Mouse (Mus musculus) lung, embryonic 16.5 days (tissue): Measurements from ENCODE around the gene Rabgap1l. TPM values are rescaled to one million over a fixed set of nuclear protein-coding genes. Genes with fewer than 3 reads are reported as not detected.

Experiments
- ATAC-seq: fragments of 200-750 bp; cut with Nextera tagmentation; 2 replicates; pipeline ENCODE4 v1.8.0; 2017; ENCODE audit warnings: low read depth, mild to moderate bottlenecking, moderate library complexity
- H3K27ac ChIP-seq: fragments of 300-500 bp; sonication (generic); 2 replicates; pipeline ENCODE4 v1.5.1; 2014; ENCODE audit warnings: mild to moderate bottlenecking, control low read depth, low read length
- H3K27me3 ChIP-seq: fragments of 300-500 bp; sonication (generic); 2 replicates; pipeline ENCODE4 v1.6.1; 2014; ENCODE audit warnings: low read depth, low read length, mixed read lengths; ENCODE audit not compliant: control insufficient read depth, insufficient read depth
- H3K36me3 ChIP-seq: fragments of 300-500 bp; sonication (generic); 2 replicates; pipeline ENCODE4 v1.6.1; 2014; ENCODE audit warnings: low read length; ENCODE audit not compliant: control insufficient read depth, insufficient read depth
- H3K4me1 ChIP-seq: fragments of 300-500 bp; sonication (generic); replicated peaks from 2 replicates; pipeline ENCODE4 v1.6.1; 2014; ENCODE audit warnings: low read length, mixed read lengths; ENCODE audit not compliant: control insufficient read depth, insufficient read depth
- H3K4me2 ChIP-seq: fragments of 300-500 bp; sonication (generic); 2 replicates; pipeline ENCODE4 v1.6.1; 2014; ENCODE audit warnings: low read depth, low read length, control low read depth
- H3K4me3 ChIP-seq: fragments of 300-500 bp; sonication (generic); 2 replicates; pipeline ENCODE4 v1.5.1; 2014; ENCODE audit warnings: mild to moderate bottlenecking, low read length, control low read depth
- H3K9ac ChIP-seq: fragments of 300-500 bp; sonication (generic); 2 replicates; pipeline ENCODE4 v1.6.1; 2014; ENCODE audit warnings: low read length, control low read depth
- H3K9me3 ChIP-seq: fragments of 300-500 bp; sonication (generic); 2 replicates; pipeline ENCODE4 v1.6.1; 2016; ENCODE audit warnings: low read length; ENCODE audit not compliant: control insufficient read depth
- WGBS: fragments of 180-500 bp; shearing (Covaris S2); extraction: QIAGEN DNeasy Blood & Tissue Kit; methylation state at CpG from one replicate; pipeline ENCODE4 v1.1.7; 2014; 5-methylcytosine and 5-hydroxymethylcytosine counted together
- polyA plus RNA-seq: library from polyadenylated mRNA; unstranded; fragments of >200 nt; fragmentation: Nextera tagmentation; extraction: Ambion mirVana; gene quantifications from 2 replicates; pipeline ENCODE4 v1.2.1, GENCODE M21; 2015

Gene Rabgap1l
- polyA plus RNA-seq, 1 experiment from 2014 or later: 28.2 TPM

GRCm38 (mm10) chr1:160547934-160548876, 244.8 kb downstream of the Rabgap1l start:
- Histone ChIP-seq H3K9ac (no peak overlapping the region), H3K4me2 (no peak overlapping the region), H3K27ac (no peak overlapping the region), H3K4me3 (no peak overlapping the region), H3K4me1 (no peaks in the 10 kb centered on the region), H3K9me3 (no peaks in the 10 kb centered on the region), H3K27me3 (no peaks in the 10 kb centered on the region), H3K36me3 (no peaks in the 10 kb centered on the region)
- WGBS: 46% methylated on average over 4 of the region's 4 CpGs
- ATAC-seq: no peak

GRCm38 (mm10) chr1:160535649-160536048, 257.4 kb downstream of the Rabgap1l start:
- Histone ChIP-seq H3K4me1 (no peaks in the 10 kb centered on the region), H3K27me3 (no peaks in the 10 kb centered on the region), H3K9me3 (no peaks in the 10 kb centered on the region), H3K4me3 (no peak overlapping the region), H3K36me3 (no peaks in the 10 kb centered on the region), H3K4me2 (no peak overlapping the region), H3K27ac (no peak overlapping the region), H3K9ac (no peak overlapping the region)
- WGBS: 85% methylated on average over 8 of the region's 8 CpGs
- ATAC-seq: no peak

- Histone ChIP-seq H3K4me1 (no peaks in the 10 kb centered on the region), H3K4me3 (no peak overlapping the region), H3K4me2 (no peak overlapping the region), H3K27ac (no peak overlapping the region), H3K27me3 (no peaks in the 10 kb centered on the region), H3K36me3 (no peaks in the 10 kb centered on the region), H3K9ac (no peak overlapping the region), H3K9me3 (no peaks in the 10 kb centered on the region)
- 74% methylated on average over 2 of the region's 2 CpGs for WGBS
- no peak for ATAC-seq
Observed at GRCm38 (mm10) chr1:160534571-160535335, 258.3 kb downstream of the Rabgap1l start.

- 57% methylated on average over 6 of the region's 6 CpGs for WGBS
- Histone ChIP-seq H3K4me3 (no peak overlapping the region), H3K9me3 (no peaks in the 10 kb centered on the region), H3K27me3 (no peaks in the 10 kb centered on the region), H3K4me1 (no peaks in the 10 kb centered on the region), H3K9ac (no peak overlapping the region), H3K36me3 (no peaks in the 10 kb centered on the region), H3K4me2 (no peak overlapping the region), H3K27ac (no peak overlapping the region)
- ATAC-seq: no peak
Observed at GRCm38 (mm10) chr1:160533209-160533820, 259.7 kb downstream of the Rabgap1l start.

- Histone ChIP-seq H3K36me3 (no peaks in the 10 kb centered on the region), H3K27me3 (no peaks in the 10 kb centered on the region), H3K9me3 (no peaks in the 10 kb centered on the region), H3K4me1 (no peaks in the 10 kb centered on the region), H3K9ac (no peak overlapping the region), H3K4me2 (no peak overlapping the region), H3K27ac (no peak overlapping the region), H3K4me3 (no peak overlapping the region)
- 28% methylated on average over 5 of the region's 5 CpGs for WGBS
- peak; percentile 96 for ATAC-seq
Observed at GRCm38 (mm10) chr1:160531402-160531801, 261.6 kb downstream of the Rabgap1l start.

- Histone ChIP-seq H3K27ac (no peak overlapping the region), H3K9me3 (no peaks in the 10 kb centered on the region), H3K36me3 (no peaks in the 10 kb centered on the region), H3K9ac (no peak overlapping the region), H3K27me3 (no peaks in the 10 kb centered on the region), H3K4me1 (no peaks in the 10 kb centered on the region), H3K4me2 (no peak overlapping the region), H3K4me3 (no peak overlapping the region)
- no peak for ATAC-seq
- WGBS: 40% methylated on average over 3 of the region's 3 CpGs
Observed at GRCm38 (mm10) chr1:160521918-160522317, 271.1 kb downstream of the Rabgap1l start.

- no peak overlapping the region for H3K27ac ChIP-seq
Observed at GRCm38 (mm10) chr1:160520665-160521064, 272.3 kb downstream of the Rabgap1l start.

GRCm38 (mm10) chr1:160519896-160520465, 273.0 kb downstream of the Rabgap1l start:
- no peaks in the 10 kb centered on the region for H3K27me3 ChIP-seq
- H3K9me3 ChIP-seq: no peaks in the 10 kb centered on the region
- 68% methylated on average over 1 of the region's 1 CpGs for WGBS
- no peaks in the 10 kb centered on the region for H3K36me3 ChIP-seq
- no peak overlapping the region for H3K4me2 ChIP-seq
- H3K27ac ChIP-seq: no peak overlapping the region
- H3K9ac ChIP-seq: no peak overlapping the region
- no peaks in the 10 kb centered on the region for H3K4me1 ChIP-seq
- no peak overlapping the region for H3K4me3 ChIP-seq
- ATAC-seq: no peak

More at GRCm38 (mm10) chr1:160520665-160521064, 272.3 kb downstream of the Rabgap1l start:
- Histone ChIP-seq H3K4me3 (no peak overlapping the region), H3K9ac (no peak overlapping the region), H3K9me3 (no peaks in the 10 kb centered on the region), H3K4me2 (no peak overlapping the region), H3K4me1 (no peaks in the 10 kb centered on the region), H3K36me3 (no peaks in the 10 kb centered on the region), H3K27me3 (no peaks in the 10 kb centered on the region)
- no peak for ATAC-seq
- 53% methylated on average over 3 of the region's 3 CpGs for WGBS

GRCm38 (mm10) chr1:160518552-160518951, 274.5 kb downstream of the Rabgap1l start:
- H3K9me3 ChIP-seq: no peaks in the 10 kb centered on the region
- no peak overlapping the region for H3K4me3 ChIP-seq
- H3K27me3 ChIP-seq: no peaks in the 10 kb centered on the region
- H3K4me2 ChIP-seq: no peak overlapping the region
- WGBS: 38% methylated on average over 4 of the region's 4 CpGs
- no peaks in the 10 kb centered on the region for H3K36me3 ChIP-seq
- no peak overlapping the region for H3K9ac ChIP-seq
- no peak overlapping the region for H3K27ac ChIP-seq
- H3K4me1 ChIP-seq: no peaks in the 10 kb centered on the region
- ATAC-seq: no peak
